Mouse (Mus musculus) B cell, adult 2 months (primary cell): Measurements from ENCODE around the gene Klhl18.
"Not testable (repeated sequence)": the region's sequence is repeated elsewhere in the genome, so short reads cannot be mapped to it uniquely, and the experiment has no call there.

ENCODE experiments used
- DNase-seq, 2 experiments: peaks; one replicate each; pipeline ENCODE4 v3.0.0; 2022

Gene Klhl18

GRCm38 (mm10) chr9:110419511-110420112 lies 56.9 kb downstream of the Klhl18 start, which contains the start of gene Ngp:
TSS of gene Ngp (plus strand) at chr9:110419747.
- DNase-seq: no peak

DNA sequence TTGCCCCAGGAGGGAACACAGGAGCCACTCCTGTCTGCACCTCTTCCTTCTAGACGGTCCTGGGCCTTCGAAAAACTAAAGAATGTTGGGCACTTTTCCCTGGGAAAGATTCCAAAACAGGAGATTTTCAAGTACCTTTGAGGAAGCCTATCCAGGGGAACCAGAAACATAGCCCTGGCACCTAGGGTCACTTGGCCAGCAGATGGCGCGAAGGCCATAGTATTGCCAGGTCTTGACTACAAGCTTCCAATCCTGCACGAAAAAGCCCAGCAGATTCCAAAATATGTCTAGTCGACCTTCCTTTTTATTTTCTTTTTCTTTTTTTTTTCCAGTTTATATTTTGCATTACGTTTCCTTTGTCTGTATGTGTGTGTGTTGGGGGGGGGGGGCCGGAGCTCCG lies 62.7 kb downstream of the Klhl18 start:
- DNase-seq: peak in 1 of 2 experiments; percentile 27

DNA sequence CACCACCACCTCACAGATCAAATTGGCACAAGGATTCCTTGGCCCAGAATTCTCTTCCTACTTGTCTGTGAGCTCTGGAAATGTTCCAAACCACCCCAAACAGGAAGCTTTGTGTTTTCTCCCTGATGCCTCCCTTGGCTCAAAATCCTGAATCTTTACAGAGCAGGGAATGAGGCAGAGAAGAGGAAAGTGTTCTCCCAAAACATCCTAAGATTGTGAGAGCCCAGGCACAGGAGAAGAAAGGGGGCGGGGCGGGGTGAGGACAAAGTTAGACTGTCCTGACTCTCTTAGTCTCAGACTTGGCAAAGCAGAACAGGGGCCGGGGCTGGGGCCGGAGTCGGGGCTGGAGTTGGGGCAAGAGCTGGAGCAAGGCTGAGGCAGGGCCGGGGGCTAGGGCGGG lies 63.6 kb downstream of the Klhl18 start:
- DNase-seq: no peak

DNA sequence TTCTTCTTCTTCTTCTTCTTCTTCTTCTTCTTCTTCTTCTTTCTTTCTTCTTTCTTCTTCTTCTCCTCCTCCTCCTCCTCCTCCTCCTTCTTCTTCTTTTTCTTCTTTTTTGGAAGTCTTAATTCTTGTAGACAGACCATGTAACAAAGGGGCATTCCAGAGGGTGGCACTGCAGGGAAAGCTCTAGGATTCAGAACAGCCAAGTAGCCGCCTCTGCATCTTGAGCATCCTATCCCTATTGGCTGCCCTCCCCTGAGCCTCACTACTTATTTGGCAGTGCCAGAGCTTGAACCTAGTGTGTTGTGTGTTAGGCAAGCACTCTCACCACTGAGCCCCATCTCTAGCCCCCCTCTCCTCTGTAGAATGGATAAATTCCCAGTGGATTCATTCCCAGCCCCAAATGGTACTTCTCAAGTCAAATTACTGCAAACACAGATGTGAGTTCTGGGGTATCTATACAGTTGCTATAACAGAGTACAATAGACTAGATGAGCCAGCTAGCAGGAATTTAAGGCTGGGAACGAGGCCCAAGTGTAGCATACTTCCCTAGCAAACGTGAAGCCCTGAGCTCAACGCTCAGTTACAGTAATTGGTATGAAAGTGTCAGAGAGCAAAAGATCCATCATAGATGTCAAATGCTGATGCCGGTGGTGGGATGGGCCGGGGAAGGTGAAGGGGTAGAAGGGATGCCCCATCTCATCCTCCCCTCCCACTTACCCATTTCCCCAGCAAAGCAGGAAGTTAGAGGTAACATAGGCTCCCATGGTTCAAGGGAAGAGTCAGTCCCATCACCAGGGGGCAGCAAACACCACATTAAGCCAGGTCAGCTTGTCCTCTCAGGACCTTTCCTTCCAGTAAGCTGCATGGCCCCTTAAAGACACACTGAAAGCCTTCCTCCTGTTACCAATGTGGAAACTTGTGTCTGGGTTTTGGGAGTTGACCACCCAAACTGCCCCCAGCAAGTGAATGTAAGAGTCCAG lies 65.3 kb downstream of the Klhl18 start:
- DNase-seq: peak; percentile 90 to 91

- peak; percentile 97 to 98 for DNase-seq
These were observed 68.3 kb downstream of the Klhl18 start, which contains the start of gene Ptpn23 for GRCm38 (mm10) chr9:110408099-110408773. TSS of gene Ptpn23 (minus strand) at chr9:110408213.

DNA sequence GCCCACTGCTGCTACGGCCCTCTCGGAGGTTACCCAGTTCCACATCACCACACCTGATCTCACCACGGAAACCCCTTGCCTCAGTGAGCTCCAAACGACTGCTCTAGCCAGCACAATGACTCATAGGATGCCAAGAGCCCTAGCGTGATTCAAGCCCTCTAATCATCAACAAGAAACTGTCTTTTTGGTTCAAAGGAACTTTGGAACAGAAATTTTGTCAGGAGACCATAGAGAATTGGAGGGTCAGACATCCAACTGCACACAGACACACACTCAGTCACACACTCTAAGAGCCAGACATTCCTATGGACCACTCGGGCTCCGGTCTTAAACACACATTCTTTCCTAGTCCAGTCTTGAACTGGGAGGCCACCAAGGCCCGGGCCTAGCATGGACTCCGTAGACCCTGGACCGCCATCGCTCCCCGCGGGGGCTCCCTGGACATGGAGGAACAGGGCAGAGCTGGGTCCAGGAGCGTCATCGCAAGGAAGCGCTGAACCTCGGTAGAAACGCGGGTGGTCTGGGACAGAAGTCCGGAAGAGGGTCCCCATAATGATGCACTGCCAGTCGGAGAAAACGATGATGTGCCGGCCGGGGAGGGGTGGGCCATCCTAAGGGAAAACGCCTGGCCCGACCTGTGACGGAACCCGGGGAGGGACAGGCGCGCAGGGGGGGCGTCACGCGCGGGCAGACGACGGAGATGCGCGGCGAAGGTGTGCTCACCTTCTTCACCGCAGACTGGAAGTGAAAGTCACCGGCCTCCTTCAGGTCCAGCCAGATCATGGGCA lies 69.0 kb downstream of the Klhl18 start:
- DNase-seq: peak; percentile 64 to 73

- not testable (repeated sequence) for DNase-seq
These were observed 73.3 kb downstream of the Klhl18 start for GRCm38 (mm10) chr9:110403240-110403639.

- no peak for DNase-seq
These were observed 73.8 kb downstream of the Klhl18 start for GRCm38 (mm10) chr9:110402731-110403130.

- no peak for DNase-seq
These were observed 75.8 kb downstream of the Klhl18 start for GRCm38 (mm10) chr9:110400650-110401049.

GRCm38 (mm10) chr9:110393295-110393694 lies 83.2 kb downstream of the Klhl18 start:
- DNase-seq: no peak

GRCm38 (mm10) chr9:110390843-110391242 lies 85.7 kb downstream of the Klhl18 start:
- no peak for DNase-seq

- DNase-seq: no peak
These were observed 88.5 kb downstream of the Klhl18 start for GRCm38 (mm10) chr9:110388011-110388410.

GRCm38 (mm10) chr9:110384369-110384929 lies 92.0 kb downstream of the Klhl18 start:
- no peak for DNase-seq

DNA sequence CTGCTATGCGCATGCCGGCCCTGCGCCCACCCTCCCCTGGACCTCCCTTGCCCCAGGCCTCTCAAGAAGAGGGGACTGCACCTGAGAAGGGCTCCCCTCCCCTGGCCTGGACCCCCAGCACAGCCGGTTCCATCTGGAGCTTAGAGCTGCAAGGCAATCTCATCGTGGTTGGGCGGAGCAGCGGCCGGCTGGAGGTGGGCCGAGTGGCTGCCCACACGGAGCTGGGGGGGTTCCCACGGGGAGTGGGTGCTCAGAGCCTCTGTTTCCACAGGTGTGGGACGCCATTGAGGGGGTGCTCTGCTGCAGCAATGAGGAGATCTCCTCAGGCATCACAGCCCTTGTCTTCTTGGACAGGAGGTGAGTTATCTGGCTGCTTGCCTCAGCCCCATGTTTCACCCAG lies 95.2 kb downstream of the Klhl18 start:
- DNase-seq: no peak

GRCm38 (mm10) chr9:110380662-110381061 lies 95.8 kb downstream of the Klhl18 start:
- no peak for DNase-seq

DNA sequence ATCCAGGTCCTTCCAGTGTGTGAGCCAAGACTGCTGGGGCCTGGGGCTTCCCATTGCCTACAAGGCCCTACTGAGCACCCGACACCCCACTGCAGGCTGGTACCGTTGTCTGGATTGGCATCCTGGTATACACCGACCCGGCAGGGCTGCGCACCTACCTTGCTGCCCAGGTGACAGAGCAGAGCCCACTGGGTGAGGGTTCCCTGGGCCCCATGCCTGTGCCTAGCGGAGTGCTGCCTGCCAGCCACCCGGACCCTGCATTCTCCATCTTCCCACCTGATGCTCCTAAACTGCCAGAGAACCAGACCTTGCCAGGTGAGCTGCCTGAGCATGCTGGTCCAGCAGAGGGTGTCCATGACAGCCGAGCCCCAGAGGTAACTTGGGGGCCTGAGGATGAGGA lies 97.1 kb downstream of the Klhl18 start:
- DNase-seq: no peak

- not testable (repeated sequence) for DNase-seq
These were observed 98.8 kb downstream of the Klhl18 start for GRCm38 (mm10) chr9:110377655-110378054.
